Mouse (Mus musculus) intestine, embryonic 14.5 days (tissue): ENCODE measurements around the gene Dph3. TPM values are rescaled to one million over a fixed set of nuclear protein-coding genes. Genes with fewer than 3 reads are reported as not detected.
A peak's percentile ranks its signal among the peaks of the same experiment; 100 is the strongest.
"Not testable (repeated sequence)": the region's sequence is repeated elsewhere in the genome, so short reads cannot be mapped to it uniquely, and the experiment has no call there.

Experiments
- ATAC-seq: fragments of 200-750 bp; cut with Nextera tagmentation; replicated peaks from 2 replicates; pipeline ENCODE4 v1.8.0; 2017; ENCODE audit warnings: low read depth, moderate number of reproducible peaks, moderate TSS enrichment, moderate library complexity; ENCODE audit not compliant: low FRiP score, low TSS enrichment
- DNase-seq: peaks from one replicate; pipeline ENCODE4 v3.0.0-alpha.2; 2018; ENCODE audit warnings: low spot score
- H3K27ac ChIP-seq: fragments of 300-500 bp; sonication (generic); 2 replicates; pipeline ENCODE4 v1.5.1; 2014; ENCODE audit warnings: low read depth, mild to moderate bottlenecking, control low read depth
- H3K27me3 ChIP-seq: fragments of 300-500 bp; sonication (generic); replicated peaks from 2 replicates; pipeline ENCODE4 v1.6.1; 2014; ENCODE audit warnings: low read length, control low read depth; ENCODE audit not compliant: control insufficient read depth, insufficient read depth
- H3K36me3 ChIP-seq: fragments of 300-500 bp; sonication (generic); 2 replicates; pipeline ENCODE4 v1.6.1; 2014; ENCODE audit warnings: low read length, control low read depth; ENCODE audit not compliant: control insufficient read depth, insufficient read depth
- H3K4me1 ChIP-seq: fragments of 300-500 bp; sonication (generic); replicated peaks from 2 replicates; pipeline ENCODE4 v1.6.1; 2014; ENCODE audit warnings: low read length, control low read depth, mixed read lengths; ENCODE audit not compliant: control insufficient read depth, insufficient read depth
- H3K4me2 ChIP-seq: fragments of 300-500 bp; sonication (generic); 2 replicates; pipeline ENCODE4 v1.6.1; 2014; ENCODE audit warnings: low read length
- H3K4me3 ChIP-seq: fragments of 300-500 bp; sonication (generic); 2 replicates; pipeline ENCODE4 v1.5.1; 2014; ENCODE audit warnings: low read depth, low read length, control low read depth, mixed read lengths
- H3K9ac ChIP-seq: fragments of 300-500 bp; sonication (generic); 2 replicates; pipeline ENCODE4 v1.6.1; 2014; ENCODE audit warnings: mild to moderate bottlenecking, low read length
- H3K9me3 ChIP-seq: fragments of 300-500 bp; sonication (generic); 2 replicates; pipeline ENCODE4 v1.6.1; 2016; ENCODE audit warnings: low read length, control low read depth; ENCODE audit not compliant: control insufficient read depth
- WGBS: fragments of 180-500 bp; shearing (Covaris S2); extraction: QIAGEN DNeasy Blood & Tissue Kit; methylation state at CpG from one replicate; pipeline ENCODE4 v1.1.7; 2014; 5-methylcytosine and 5-hydroxymethylcytosine counted together
- polyA plus RNA-seq: library from polyadenylated mRNA; unstranded; fragments of >200 nt; fragmentation: Nextera tagmentation; extraction: Ambion mirVana; gene quantifications from 2 replicates; pipeline ENCODE4 v1.2.1, GENCODE M21; 2014

The Dph3 gene
- 112 and 114 TPM in 2 replicates for polyA plus RNA-seq

DNA sequence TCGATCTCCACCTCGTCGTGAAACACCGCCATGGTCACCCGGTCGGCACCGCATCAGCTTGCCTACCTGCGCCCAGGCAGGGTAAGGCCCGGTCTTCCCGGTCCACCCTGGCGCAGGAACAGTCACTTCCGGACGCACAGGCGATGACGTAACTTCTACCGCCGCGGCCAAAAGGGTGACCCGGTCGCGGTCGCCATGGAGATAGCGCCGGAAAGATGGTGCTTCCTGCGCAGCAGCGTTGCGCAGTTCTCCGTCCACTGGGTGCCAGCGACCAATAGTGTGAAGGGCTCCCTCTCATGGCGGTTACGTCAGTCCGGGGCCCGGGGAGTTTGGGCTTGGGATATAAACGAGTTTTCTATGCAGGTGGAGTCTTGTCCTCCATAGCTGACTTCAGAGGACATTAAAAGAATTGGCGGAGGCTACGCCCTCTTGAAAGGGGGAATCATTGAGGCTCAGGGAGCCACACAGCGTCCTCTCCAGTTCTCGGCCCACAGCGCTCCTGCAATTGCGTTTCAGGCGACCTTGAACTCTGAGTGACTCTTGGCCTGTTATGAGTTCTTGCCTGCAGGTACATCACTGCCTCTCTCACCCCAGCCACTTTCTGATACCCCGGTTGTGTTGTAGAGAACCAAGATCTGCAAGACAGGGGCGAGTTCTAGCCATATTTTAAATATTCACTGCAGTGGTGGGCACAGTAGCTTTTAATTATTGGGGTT, at the start of gene Dph3:
Gene Dph3, minus strand, starts transcription at position 244 of the 716 bp plus-strand sequence.
- Histone ChIP-seq H3K4me3 (peak within 1 kb of the TSS; percentile 60), H3K9ac (peak within 1 kb of the TSS; percentile 55), H3K4me2 (peak within 1 kb of the TSS; percentile 86), H3K9me3 (no peaks in the 10 kb centered on the region), H3K27ac (peak within 1 kb of the TSS; percentile 91), H3K27me3 (no peaks in the 10 kb centered on the region), H3K4me1 (peaks cover 16% of the 10 kb centered on the region), H3K36me3 (peaks cover 26% of the 10 kb centered on the region)
- ATAC-seq (peak; percentile 97), DNase-seq (peak; percentile 99)
- under 1% methylated on average over 43 of the region's 43 CpGs for WGBS

GRCm38 (mm10) chr14:32134293-32134692, 48.8 kb upstream of the Dph3 start:
- no peak overlapping the region for H3K27ac ChIP-seq

GRCm38 (mm10) chr14:32131836-32132235, 46.3 kb upstream of the Dph3 start:
- Histone ChIP-seq H3K27me3 (no peaks in the 10 kb centered on the region), H3K4me3 (no peak overlapping the region), H3K9me3 (no peaks in the 10 kb centered on the region), H3K36me3 (no peaks in the 10 kb centered on the region), H3K9ac (no peak overlapping the region), H3K27ac (no peak overlapping the region), H3K4me2 (no peak overlapping the region), H3K4me1 (peaks cover 10% of the 10 kb centered on the region; the same call in 1 of the 2 replicates)
- WGBS, result 51% methylated on average over 4 of the region's 4 CpGs
- ATAC-seq, result no peak
- DNase-seq, result no peak

More at GRCm38 (mm10) chr14:32134293-32134692, 48.8 kb upstream of the Dph3 start:
- Histone ChIP-seq H3K4me2 (no peak overlapping the region), H3K4me1 (peaks cover 10% of the 10 kb centered on the region; the same call in 1 of the 2 replicates), H3K9me3 (no peaks in the 10 kb centered on the region), H3K9ac (no peak overlapping the region), H3K4me3 (no peak overlapping the region), H3K27me3 (no peaks in the 10 kb centered on the region), H3K36me3 (no peaks in the 10 kb centered on the region)
- no peak for ATAC-seq
- WGBS, result 16% methylated on average over 2 of the region's 2 CpGs
- no peak for DNase-seq

DNA sequence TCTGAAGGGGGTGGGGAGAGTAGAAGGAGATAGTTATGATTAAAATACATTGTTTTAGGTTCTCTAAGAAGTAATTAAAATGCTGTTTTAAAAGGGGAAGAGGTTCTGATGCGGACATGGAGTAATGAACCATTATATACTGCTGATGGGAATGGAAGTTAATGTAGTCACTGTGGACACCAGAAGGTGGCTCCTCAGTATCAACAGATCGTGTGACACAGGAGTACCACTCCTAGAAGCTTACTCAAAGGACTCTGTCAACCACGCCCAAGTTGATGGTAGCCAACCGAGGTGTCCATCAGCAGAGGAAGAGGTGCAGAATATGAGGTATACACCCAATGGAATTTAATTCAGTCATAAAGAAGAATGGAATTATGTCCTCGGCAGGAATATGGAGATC, 42.9 kb upstream of the Dph3 start:
- ATAC-seq, result no peak

DNA sequence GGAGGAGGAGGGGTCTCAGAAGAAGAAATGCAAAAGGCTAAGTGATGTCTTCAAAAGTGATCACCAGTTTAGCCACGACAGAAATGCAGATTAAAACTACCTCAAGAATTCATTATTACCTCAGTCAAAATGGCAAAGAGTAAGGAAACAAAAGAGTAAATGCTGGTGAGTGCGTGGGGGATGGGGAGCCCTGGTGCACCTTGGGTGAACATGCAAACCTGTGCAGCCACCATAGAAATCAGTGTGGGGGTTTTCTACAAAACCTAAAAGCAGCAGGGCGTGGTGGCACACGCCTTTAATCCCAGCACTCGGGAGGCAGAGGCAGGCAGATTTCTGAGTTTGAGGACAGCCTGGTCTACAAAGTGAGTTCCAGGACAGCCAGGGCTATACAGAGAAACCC, 39.7 kb upstream of the Dph3 start:
- not testable (repeated sequence) for H3K27ac ChIP-seq, H3K9me3 ChIP-seq, DNase-seq, H3K4me3 ChIP-seq, H3K9ac ChIP-seq, ATAC-seq, H3K4me2 ChIP-seq, H3K36me3 ChIP-seq, H3K4me1 ChIP-seq, H3K27me3 ChIP-seq
- WGBS, result 89% methylated on average over 5 of the region's 5 CpGs

More for the DNA sequence above, 42.9 kb upstream of the Dph3 start:
- H3K36me3 ChIP-seq, result no peaks in the 10 kb centered on the region
- no peaks in the 10 kb centered on the region for H3K9me3 ChIP-seq
- H3K4me3 ChIP-seq, result no peak overlapping the region
- H3K9ac ChIP-seq, result no peak overlapping the region
- no peak for DNase-seq
- 78% methylated on average over 5 of the region's 5 CpGs for whole genome bisulfite sequencing
- no peak overlapping the region for H3K27ac ChIP-seq
- no peaks in the 10 kb centered on the region for H3K27me3 ChIP-seq
- H3K4me2 ChIP-seq, result no peak overlapping the region
- no peaks in the 10 kb centered on the region for H3K4me1 ChIP-seq

GRCm38 (mm10) chr14:32124261-32124660, 38.7 kb upstream of the Dph3 start:
- ATAC-seq, result no peak
- H3K4me3 ChIP-seq, result no peak overlapping the region
- 64% methylated on average over 3 of the region's 3 CpGs for WGBS
- no peak overlapping the region for H3K9ac ChIP-seq
- no peak overlapping the region for H3K4me2 ChIP-seq
- no peaks in the 10 kb centered on the region for H3K27me3 ChIP-seq
- H3K4me1 ChIP-seq, result no peaks in the 10 kb centered on the region
- no peak overlapping the region for H3K27ac ChIP-seq
- no peaks in the 10 kb centered on the region for H3K9me3 ChIP-seq
- no peak for DNase-seq
- H3K36me3 ChIP-seq, result no peaks in the 10 kb centered on the region

GRCm38 (mm10) chr14:32121920-32122315, 36.4 kb upstream of the Dph3 start:
- Histone ChIP-seq H3K9ac (no peak overlapping the region), H3K36me3 (no peaks in the 10 kb centered on the region), H3K27ac (0 out of 2 replicates have a peak overlapping the region, but pooled peaks have one; percentile 2), H3K27me3 (no peaks in the 10 kb centered on the region), H3K4me1 (no peaks in the 10 kb centered on the region), H3K4me2 (no peak overlapping the region), H3K9me3 (no peaks in the 10 kb centered on the region), H3K4me3 (no peak overlapping the region)
- no peak for ATAC-seq
- 49% methylated on average over 2 of the region's 2 CpGs for WGBS
- DNase-seq, result no peak

GRCm38 (mm10) chr14:32120940-32121919, 35.7 kb upstream of the Dph3 start:
- Histone ChIP-seq H3K27me3 (no peaks in the 10 kb centered on the region), H3K4me2 (no peak overlapping the region), H3K9ac (no peak overlapping the region), H3K4me3 (no peak overlapping the region), H3K4me1 (no peaks in the 10 kb centered on the region), H3K36me3 (no peaks in the 10 kb centered on the region), H3K27ac (0 out of 2 replicates have a peak overlapping the region, but pooled peaks have one; percentile 2), H3K9me3 (no peaks in the 10 kb centered on the region)
- 55% methylated on average over 11 of the region's 11 CpGs for WGBS
- no peak for DNase-seq
- ATAC-seq, result no peak
